Comparison of ENCODE assay signal across 18 mouse cellular contexts in the genomic region with DNA sequence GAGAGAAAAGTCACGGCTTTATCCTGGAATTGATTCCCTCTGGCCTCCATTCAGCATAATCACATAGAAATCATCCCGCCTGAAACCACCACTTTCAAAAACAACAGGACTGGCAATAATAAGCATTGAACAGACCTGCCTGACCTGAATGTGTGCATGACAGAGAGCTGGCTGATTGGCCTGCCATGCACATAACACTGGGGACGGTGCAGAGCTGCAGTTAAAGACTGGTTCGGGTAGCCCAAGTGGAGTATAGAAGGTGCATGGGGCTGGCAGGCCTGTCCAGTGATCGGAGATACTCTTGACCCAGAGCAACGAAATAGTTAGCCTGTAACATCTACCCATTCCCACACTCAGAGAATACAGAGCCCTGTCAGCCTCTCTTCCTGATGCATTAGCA. TPM values are rescaled to one million over a fixed set of nuclear protein-coding genes. Genes with fewer than 3 reads are reported as not detected.
"Had no signal": no experiment of that assay in that cellular context is flagged by ENCODE, and none has a peak within 500 bp of the region (broad histone marks: within the 10 kb centered on the region; RNA-seq: fewer than 3 reads in every experiment).

No protein-coding gene starts in this region.

- DNase-seq: kidney, adult 11 months; kidney, adult 9 months; kidney, postnatal 25 days; layer of hippocampus, postnatal 36 days; liver, embryonic 13.5 days; lung, adult 2 months; lung, postnatal 14 days; lung, postnatal 4 days; thymus, adult 2 months; thymus, postnatal 14 days; thymus, postnatal 4 days had no signal

- H3K4me3 ChIP-seq: layer of hippocampus, adult 2 months; left cerebral cortex, adult 2 months; liver, embryonic 13.5 days; myocyte; neural tube, embryonic 13.5 days had no signal

- H3K9ac ChIP-seq: liver, embryonic 13.5 days; neural tube, embryonic 13.5 days had no signal

- H3K9me3 ChIP-seq: liver, embryonic 13.5 days; neural tube, embryonic 13.5 days had no signal

- H3K4me1 ChIP-seq: liver, embryonic 13.5 days had no signal

- H3K27me3 ChIP-seq: liver, embryonic 13.5 days had no signal

- H3K4me2 ChIP-seq: liver, embryonic 13.5 days; neural tube, embryonic 13.5 days had no signal

- H3K27ac ChIP-seq: kidney, postnatal 0 days; layer of hippocampus, adult 2 months; left cerebral cortex, adult 2 months; liver, embryonic 13.5 days; neural tube, embryonic 13.5 days; stomach, postnatal 0 days had no signal

RNA-seq across cellular contexts. Expression of gene Sgo2a, which starts 53.6 kb away (rescaled TPM):
- polyA plus RNA-seq: liver, adult 2 months had no signal
